Mouse (Mus musculus) adrenal gland, adult 8-10 months (tissue): ENCODE measurements at regions not wholly inside any gene's neighbourhood (a gene's known extent, or its start where the extent isn't known, plus 50 kb on each side); places are given as distances from the start of the nearest gene placed in this dataset.

Experiments used
- DNase-seq: peaks from one replicate; pipeline ENCODE4 v3.0.0; 2022

GRCm38 (mm10) chr6:67186537-67187274, 51.3 kb upstream of the Serbp1 start:
- DNase-seq = no peak

- no peak for DNase-seq
Measured at GRCm38 (mm10) chr6:67184662-67185061, 53.3 kb upstream of the Serbp1 start.

- no peak for DNase-seq
Measured at GRCm38 (mm10) chr6:67183481-67184215, 54.3 kb upstream of the Serbp1 start.

- no peak for DNase-seq
Measured at GRCm38 (mm10) chr6:67182453-67182852, 55.5 kb upstream of the Serbp1 start.

GRCm38 (mm10) chr6:67181459-67181858, 56.5 kb upstream of the Serbp1 start:
- no peak for DNase-seq

GRCm38 (mm10) chr6:67179416-67179815, 58.6 kb upstream of the Serbp1 start:
- DNase-seq = no peak

- DNase-seq = no peak
Measured at GRCm38 (mm10) chr6:67178531-67178930, 59.4 kb upstream of the Serbp1 start.

GRCm38 (mm10) chr6:67178101-67178500, 59.9 kb upstream of the Serbp1 start:
- DNase-seq = no peak

- no peak for DNase-seq
Measured at GRCm38 (mm10) chr6:67170674-67170946, 67.4 kb upstream of the Serbp1 start.

- DNase-seq = peak; percentile 47
Measured at GRCm38 (mm10) chr6:67169873-67170673, 67.9 kb upstream of the Serbp1 start.

GRCm38 (mm10) chr6:67168803-67169202, 69.2 kb upstream of the Serbp1 start:
- DNase-seq = no peak

- DNase-seq = peak; percentile 53
Measured at GRCm38 (mm10) chr6:67168031-67168777, 69.8 kb upstream of the Serbp1 start.

- DNase-seq = no peak
Measured at GRCm38 (mm10) chr6:67165091-67165490, 72.9 kb upstream of the Serbp1 start.

- no peak for DNase-seq
Measured at GRCm38 (mm10) chr6:67163947-67164346, 74.0 kb upstream of the Serbp1 start.

GRCm38 (mm10) chr6:67162814-67163213, 75.2 kb upstream of the Serbp1 start:
- DNase-seq = no peak

GRCm38 (mm10) chr6:67161610-67162009, 76.4 kb upstream of the Serbp1 start:
- no peak for DNase-seq

GRCm38 (mm10) chr6:67160564-67160963, 77.4 kb upstream of the Serbp1 start:
- no peak for DNase-seq

- DNase-seq = no peak
Measured at GRCm38 (mm10) chr6:67159726-67160523, 78.1 kb upstream of the Serbp1 start.

GRCm38 (mm10) chr6:67159224-67159623, 78.8 kb upstream of the Serbp1 start:
- DNase-seq = no peak

GRCm38 (mm10) chr6:67158765-67159164, 79.2 kb upstream of the Serbp1 start:
- DNase-seq = peak; percentile 83

GRCm38 (mm10) chr6:67152845-67153468, 85.0 kb upstream of the Serbp1 start:
- DNase-seq = no peak
